Mouse (Mus musculus) midbrain, postnatal 0 days (tissue): ENCODE results near the gene Nav2. TPM values are rescaled to one million over a fixed set of nuclear protein-coding genes. Genes with fewer than 3 reads are reported as not detected.

Experiments
- ATAC-seq: fragments of 200-750 bp; cut with Nextera tagmentation; 2 replicates; pipeline ENCODE4 v1.8.0; 2017; ENCODE audit warnings: moderate number of reproducible peaks, mild to moderate bottlenecking, moderate TSS enrichment, moderate library complexity; ENCODE audit not compliant: low FRiP score
- DNase-seq: peaks from one replicate; pipeline ENCODE4 v3.0.0-alpha.2; 2015; ENCODE audit warnings: low spot score
- H3K27ac ChIP-seq: fragments of 300-500 bp; sonication (generic); 2 replicates; pipeline ENCODE4 v1.5.1; 2014; ENCODE audit warnings: low read depth, mild to moderate bottlenecking, low read length, mixed read lengths
- H3K27me3 ChIP-seq: fragments of 300-500 bp; sonication (generic); 2 replicates; pipeline ENCODE4 v1.6.1; 2014; ENCODE audit warnings: low read length, control low read depth, mixed read lengths; ENCODE audit not compliant: insufficient read depth
- H3K36me3 ChIP-seq: fragments of 300-500 bp; sonication (generic); 2 replicates; pipeline ENCODE4 v1.6.1; 2014; ENCODE audit warnings: low read length, control low read depth, mixed read lengths; ENCODE audit not compliant: insufficient read depth
- H3K4me1 ChIP-seq: fragments of 300-500 bp; sonication (generic); 2 replicates; pipeline ENCODE4 v1.6.1; 2014; ENCODE audit warnings: mild to moderate bottlenecking, control low read depth, antibody characterized with exemption, low read length, mixed read lengths; ENCODE audit not compliant: insufficient read depth
- H3K4me2 ChIP-seq: fragments of 300-500 bp; sonication (generic); 2 replicates; pipeline ENCODE4 v1.6.1; 2014; ENCODE audit warnings: low read depth, mild to moderate bottlenecking, low read length, mixed read lengths; ENCODE audit not compliant: poor library complexity, severe bottlenecking
- H3K4me3 ChIP-seq: fragments of 300-500 bp; sonication (generic); 2 replicates; pipeline ENCODE4 v1.5.1; 2014; ENCODE audit warnings: low read depth, mild to moderate bottlenecking, low read length, moderate library complexity
- H3K9ac ChIP-seq: fragments of 300-500 bp; sonication (generic); replicated peaks from 2 replicates; pipeline ENCODE4 v1.6.1; 2014; ENCODE audit warnings: mild to moderate bottlenecking, low read length, moderate library complexity, mixed read lengths; ENCODE audit not compliant: poor library complexity, severe bottlenecking
- H3K9me3 ChIP-seq: fragments of 300-500 bp; sonication (generic); 2 replicates; pipeline ENCODE4 v1.6.1; 2016; ENCODE audit warnings: low read length, control low read depth
- CTCF ChIP-seq: IDR thresholded peaks from 2 replicates; pipeline ENCODE4 v1.5.1; 2016; ENCODE audit warnings: antibody characterized with exemption, mild to moderate bottlenecking
- WGBS: fragments of 180-500 bp; shearing (Covaris S2); extraction: QIAGEN DNeasy Blood & Tissue Kit; methylation state at CpG from one replicate; pipeline ENCODE4 v1.1.7; 2014; 5-methylcytosine and 5-hydroxymethylcytosine counted together
- polyA plus RNA-seq: library from polyadenylated mRNA; unstranded; fragments of >200 nt; fragmentation: Nextera tagmentation; extraction: Ambion mirVana; gene quantifications from 2 replicates; pipeline ENCODE4 v1.2.1, GENCODE M21; 2015
- total RNA-seq: library from RNA; depleted of rRNA; stranded (reverse); fragments of >200 nt; gene quantifications from 2 replicates; pipeline ENCODE4 v1.2.3, GENCODE M21; 2014

Gene Nav2
- total and polyA plus RNA-seq, 2 experiments from 2014 or later = 18.3 to 53.8 TPM

- Histone ChIP-seq H3K4me3 (no peak overlapping the region), H3K4me2 (no peak overlapping the region), H3K9me3 (no peaks in the 10 kb centered on the region), H3K4me1 (no peaks in the 10 kb centered on the region), H3K27me3 (no peaks in the 10 kb centered on the region), H3K36me3 (0 out of 2 replicates have a peak, but pooled peaks cover 4% of the 10 kb centered on the region), H3K27ac (no peak overlapping the region), H3K9ac (no peak overlapping the region)
- ATAC-seq (no peak), DNase-seq (no peak)
- no peak for TF ChIP-seq CTCF
- WGBS = 71% methylated on average over 8 of the region's 8 CpGs
Observed at GRCm38 (mm10) chr7:49503419-49503818, 594.9 kb downstream of the Nav2 start.

GRCm38 (mm10) chr7:49503881-49504280 is 595.4 kb downstream of the Nav2 start:
- 32% methylated on average over 2 of the region's 2 CpGs for WGBS
- TF ChIP-seq CTCF = no peak
- DNase-seq = no peak
- Histone ChIP-seq H3K4me2 (no peak overlapping the region), H3K4me1 (no peaks in the 10 kb centered on the region), H3K9me3 (no peaks in the 10 kb centered on the region), H3K36me3 (0 out of 2 replicates have a peak, but pooled peaks cover 4% of the 10 kb centered on the region), H3K9ac (no peak overlapping the region), H3K27ac (no peak overlapping the region), H3K4me3 (no peak overlapping the region), H3K27me3 (no peaks in the 10 kb centered on the region)
- 0 out of 2 replicates have a peak, but pooled peaks have one; percentile 2 for ATAC-seq

- no peak for TF ChIP-seq CTCF
- DNase-seq (peak; percentile 55), ATAC-seq (peak; percentile 22; the same call in 1 of the 2 replicates)
- 9% methylated on average over 3 of the region's 3 CpGs for WGBS
- Histone ChIP-seq H3K9ac (no peak overlapping the region), H3K36me3 (0 out of 2 replicates have a peak, but pooled peaks cover 4% of the 10 kb centered on the region), H3K4me3 (no peak overlapping the region), H3K9me3 (no peaks in the 10 kb centered on the region), H3K27ac (no peak overlapping the region), H3K4me2 (no peak overlapping the region), H3K27me3 (no peaks in the 10 kb centered on the region), H3K4me1 (no peaks in the 10 kb centered on the region)
Observed at GRCm38 (mm10) chr7:49504297-49504696, 595.8 kb downstream of the Nav2 start.

GRCm38 (mm10) chr7:49505024-49505423 is 596.5 kb downstream of the Nav2 start:
- H3K9me3 ChIP-seq = no peaks in the 10 kb centered on the region
- TF ChIP-seq CTCF = no peak
- no peak overlapping the region for H3K4me2 ChIP-seq
- 15% methylated on average over 2 of the region's 3 CpGs for WGBS
- H3K4me3 ChIP-seq = no peak overlapping the region
- H3K27me3 ChIP-seq = no peaks in the 10 kb centered on the region
- no peak for DNase-seq
- no peak overlapping the region for H3K27ac ChIP-seq
- ATAC-seq = no peak
- no peaks in the 10 kb centered on the region for H3K4me1 ChIP-seq
- H3K9ac ChIP-seq = no peak overlapping the region
- H3K36me3 ChIP-seq = 0 out of 2 replicates have a peak, but pooled peaks cover 4% of the 10 kb centered on the region

- Histone ChIP-seq H3K4me1 (no peaks in the 10 kb centered on the region), H3K4me3 (no peak overlapping the region), H3K36me3 (0 out of 2 replicates have a peak, but pooled peaks cover 4% of the 10 kb centered on the region), H3K9me3 (no peaks in the 10 kb centered on the region), H3K4me2 (no peak overlapping the region), H3K27ac (no peak overlapping the region), H3K9ac (no peak overlapping the region), H3K27me3 (no peaks in the 10 kb centered on the region)
- ATAC-seq = no peak
- TF ChIP-seq CTCF = no peak
- WGBS = 81% methylated on average over 12 of the region's 12 CpGs
- no peak for DNase-seq
Observed at GRCm38 (mm10) chr7:49506085-49506820, 597.7 kb downstream of the Nav2 start.

- TF ChIP-seq CTCF = no peak
- no peaks in the 10 kb centered on the region for H3K9me3 ChIP-seq
- 88% methylated on average over 7 of the region's 7 CpGs for WGBS
- H3K4me2 ChIP-seq = no peak overlapping the region
- H3K27me3 ChIP-seq = no peaks in the 10 kb centered on the region
- DNase-seq (no peak), ATAC-seq (no peak)
- H3K9ac ChIP-seq = no peak overlapping the region
- no peaks in the 10 kb centered on the region for H3K4me1 ChIP-seq
- H3K27ac ChIP-seq = no peak overlapping the region
- no peak overlapping the region for H3K4me3 ChIP-seq
- no peaks in the 10 kb centered on the region for H3K36me3 ChIP-seq
Observed at GRCm38 (mm10) chr7:49507943-49508506, 599.5 kb downstream of the Nav2 start.
